Mouse (Mus musculus) adrenal gland, adult 18-20 months (tissue): Measurements from ENCODE around the gene Smim10l1. TPM values are rescaled to one million over a fixed set of nuclear protein-coding genes. Genes with fewer than 3 reads are reported as not detected.

Experiments
- DNase-seq, 2 experiments: peaks; one replicate each; pipeline ENCODE4 v3.0.0; 2021 to 2022; ENCODE audit warnings: low spot score in 2 of 2
- long read RNA-seq, 2 experiments: library from polyadenylated mRNA; stranded (forward); transcript quantifications; one replicate each; pipeline ENCODE4 v2.0.0; 2021
- total RNA-seq, 2 experiments: library from RNA; stranded (reverse); gene quantifications; 1 replicate in 1 of 2; 2 replicates in 1 of 2; pipeline ENCODE4 v1.2.3; 2021

Smim10l1 gene
- 100 to 1,000 TPM in 1 of 2 experiments, 10 to 100 TPM in 1; 88.2 to 104 TPM for total RNA-seq
- long read RNA-seq, experiment 1, transcript Smim10l1-201 (1 exons, 2,842 nt), result major isoform, 123 of 129 reads
- long read RNA-seq, experiment 1, partial matches to known transcripts, result 0 of 129 reads
- long read RNA-seq, experiment 1, other reads (novel, unspliced or antisense), result 2 of 129 reads
- long read RNA-seq, experiment 2, transcript Smim10l1-201 (1 exons, 2,842 nt), result major isoform, 369 of 388 reads
- long read RNA-seq, experiment 2, transcript Smim10l1-204 (3 exons, 574 nt), result minor isoform, 8 of 388 reads
- long read RNA-seq, experiment 2, partial matches to known transcripts, result 0 of 388 reads
- long read RNA-seq, experiment 2, other reads (novel, unspliced or antisense), result 9 of 388 reads

- DNase-seq, result no peak
These were observed at the start of gene Smim10l1 for GRCm38 (mm10) chr6:133104609-133104921. Gene Smim10l1 (plus strand): TSS chr6:133104909.

GRCm38 (mm10) chr6:133055716-133056115, 49.0 kb upstream of the Smim10l1 start, which contains the start of gene Tas2r140:
Gene Tas2r140 (minus strand): TSS chr6:133055816.
- DNase-seq, result no peak

GRCm38 (mm10) chr6:133092226-133092625, 12.5 kb upstream of the Smim10l1 start:
- DNase-seq, result no peak

GRCm38 (mm10) chr6:133102430-133102829, 2.3 kb upstream of the Smim10l1 start:
- DNase-seq, result no peak

- DNase-seq, result peak; percentile 82 to 83
These were observed 482 bp downstream of the Smim10l1 start for GRCm38 (mm10) chr6:133104922-133105859.

Other genes with a start within 250 kb of the Smim10l1 start
- gene Tas2r116, start 249.5 kb upstream of the Smim10l1 start, total RNA-seq, result not detected
- not detected for gene Tas2r110, start 236.9 kb upstream of the Smim10l1 start, total RNA-seq
- gene Tas2r113, start 211.9 kb upstream of the Smim10l1 start, total RNA-seq, result not detected
- gene Tas2r125, start 195.3 kb upstream of the Smim10l1 start, total RNA-seq, result not detected
- not detected for gene Tas2r129, start 153.8 kb upstream of the Smim10l1 start, total RNA-seq
- gene Tas2r131, start 147.0 kb upstream of the Smim10l1 start, total RNA-seq, result not detected
- not detected for gene Tas2r109, start 123.9 kb upstream of the Smim10l1 start, total RNA-seq
- gene Tas2r103, start 67.8 kb upstream of the Smim10l1 start, total RNA-seq, result not detected
- gene Tas2r140, start 49.1 kb upstream of the Smim10l1 start, total RNA-seq, result not detected
- not detected for gene 5530400C23Rik, start 187.3 kb downstream of the Smim10l1 start, total RNA-seq